Mouse (Mus musculus) limb, embryonic 13.5 days (tissue): ENCODE measurements around the gene Clcn3. TPM values are rescaled to one million over a fixed set of nuclear protein-coding genes. Genes with fewer than 3 reads are reported as not detected.
A peak's percentile ranks its signal among the peaks of the same experiment; 100 is the strongest.

ENCODE experiments used
- ATAC-seq: fragments of 200-750 bp; cut with Nextera tagmentation; 2 replicates; pipeline ENCODE4 v1.8.0; 2017; ENCODE audit warnings: low read depth, moderate number of reproducible peaks, moderate TSS enrichment; ENCODE audit not compliant: low FRiP score
- H3K27ac ChIP-seq: fragments of 300-500 bp; sonication (generic); 2 replicates; pipeline ENCODE4 v1.5.1; 2015; ENCODE audit warnings: inconsistent platforms, mild to moderate bottlenecking, moderate library complexity
- H3K27me3 ChIP-seq: fragments of 300-500 bp; sonication (generic); 2 replicates; pipeline ENCODE4 v1.6.1; 2015; ENCODE audit warnings: mild to moderate bottlenecking, inconsistent platforms
- H3K36me3 ChIP-seq: fragments of 300-500 bp; sonication (generic); 2 replicates; pipeline ENCODE4 v1.6.1; 2015; ENCODE audit warnings: inconsistent platforms, mild to moderate bottlenecking, moderate library complexity
- H3K4me1 ChIP-seq: fragments of 300-500 bp; sonication (generic); 2 replicates; pipeline ENCODE4 v1.6.1; 2015; ENCODE audit warnings: inconsistent platforms
- H3K4me2 ChIP-seq: fragments of 300-500 bp; sonication (generic); replicated peaks from 2 replicates; pipeline ENCODE4 v1.6.1; 2015; ENCODE audit warnings: inconsistent platforms, mild to moderate bottlenecking, moderate library complexity
- H3K4me3 ChIP-seq: fragments of 300-500 bp; sonication (generic); 2 replicates; pipeline ENCODE4 v1.5.1; 2015; ENCODE audit warnings: moderate library complexity, mild to moderate bottlenecking, inconsistent platforms
- H3K9ac ChIP-seq: fragments of 300-500 bp; sonication (generic); 2 replicates; pipeline ENCODE4 v1.6.1; 2015; ENCODE audit warnings: mild to moderate bottlenecking, inconsistent platforms
- H3K9me3 ChIP-seq: fragments of 300-500 bp; sonication (generic); 2 replicates; pipeline ENCODE4 v1.6.1; 2016; ENCODE audit warnings: inconsistent platforms
- WGBS: fragments of 180-500 bp; shearing (Covaris S2); methylation state at CpG from one replicate; pipeline ENCODE4 v1.1.7; 2015; 5-methylcytosine and 5-hydroxymethylcytosine counted together
- polyA plus RNA-seq: library from polyadenylated mRNA; unstranded; fragments of >200 nt; fragmentation: Nextera tagmentation; extraction: Ambion mirVana; gene quantifications from 2 replicates; pipeline ENCODE4 v1.2.1, GENCODE M21; 2015

Gene Clcn3
- polyA plus RNA-seq, 1 experiment from 2014 or later = 12.9 TPM

- H3K4me2 ChIP-seq = peak within 1 kb of the TSS; percentile 82
- H3K4me1 ChIP-seq = peaks cover 21% of the 10 kb centered on the region
- no peaks in the 10 kb centered on the region for H3K9me3 ChIP-seq
- H3K4me3 ChIP-seq = peak within 1 kb of the TSS; percentile 82
- no peaks in the 10 kb centered on the region for H3K27me3 ChIP-seq
- peaks cover 15% of the 10 kb centered on the region for H3K36me3 ChIP-seq
- ATAC-seq = peak; percentile 98
- H3K9ac ChIP-seq = peak within 1 kb of the TSS; percentile 86
- WGBS = 5% methylated on average over 43 of the region's 43 CpGs
- no peak within 1 kb of the TSS for H3K27ac ChIP-seq
These were observed 93.1 kb downstream of the Clcn3 start, which contains the start of gene Hpf1 for GRCm38 (mm10) chr8:60889843-60890519. Gene Hpf1 (plus strand): TSS chr8:60890418.

DNA sequence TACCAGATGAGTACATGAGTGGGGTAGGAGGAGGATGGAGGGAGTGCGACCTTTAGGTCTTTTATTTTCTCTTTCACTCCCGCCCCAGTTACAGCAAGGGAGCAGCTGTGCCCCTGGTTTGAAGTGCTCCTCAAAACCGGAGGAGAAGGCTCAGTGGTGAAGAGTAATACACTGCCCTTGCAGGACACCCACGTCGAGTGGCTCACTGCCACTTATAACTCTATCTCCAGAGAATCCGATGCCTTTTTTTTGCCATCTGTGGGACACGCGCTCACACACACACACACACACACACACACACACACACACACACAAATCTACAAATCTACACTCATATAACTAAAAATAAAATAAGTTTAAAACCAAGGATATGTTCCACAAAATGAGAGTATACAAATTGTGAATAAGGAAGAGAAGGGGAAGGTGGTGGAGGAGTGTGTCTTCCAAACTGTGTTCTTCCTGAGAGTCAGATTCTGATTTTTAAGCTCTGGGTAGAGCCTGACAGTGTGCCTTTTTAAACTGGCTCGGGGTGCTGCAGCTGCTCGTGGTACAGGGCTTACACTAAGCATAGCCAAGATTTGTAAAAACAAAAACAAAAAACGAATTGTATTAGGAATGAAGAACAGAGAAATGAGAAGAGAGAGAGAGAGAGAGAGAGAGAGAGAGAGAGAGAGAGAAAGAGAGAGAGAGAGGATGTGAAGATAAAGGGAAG lies 93.8 kb downstream of the Clcn3 start:
- Histone ChIP-seq H3K27ac (no peak overlapping the region), H3K4me1 (peaks cover 21% of the 10 kb centered on the region), H3K36me3 (peaks cover 11% of the 10 kb centered on the region), H3K4me2 (peak overlapping the region; percentile 82; the same call in 1 of the 2 replicates), H3K9ac (no peak overlapping the region), H3K27me3 (no peaks in the 10 kb centered on the region), H3K9me3 (no peaks in the 10 kb centered on the region), H3K4me3 (no peak overlapping the region)
- no peak for ATAC-seq
- WGBS = 87% methylated on average over 11 of the region's 11 CpGs

DNA sequence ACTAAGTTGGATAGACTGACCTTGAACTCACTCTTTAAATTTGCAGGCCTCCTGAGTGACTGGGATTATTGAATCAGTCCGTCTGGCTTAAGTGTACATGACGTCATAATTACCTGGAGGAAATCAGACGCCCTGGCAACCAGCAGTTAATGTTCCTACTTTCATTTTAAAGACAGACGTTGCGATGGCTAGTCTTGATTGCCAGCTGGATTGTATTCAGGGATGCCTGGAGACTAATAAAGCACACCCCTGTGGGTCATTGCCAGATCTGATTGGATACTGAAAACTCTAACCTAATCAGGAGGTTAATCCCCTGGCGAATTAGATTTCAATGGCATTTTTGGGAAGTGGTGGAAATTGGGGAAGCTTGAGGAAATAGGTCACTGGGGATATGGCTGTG lies 96.4 kb downstream of the Clcn3 start:
- H3K9ac ChIP-seq = no peak overlapping the region
- no peak overlapping the region for H3K4me2 ChIP-seq
- H3K36me3 ChIP-seq = no peaks in the 10 kb centered on the region
- no peaks in the 10 kb centered on the region for H3K27me3 ChIP-seq
- no peaks in the 10 kb centered on the region for H3K9me3 ChIP-seq
- no peak for ATAC-seq
- no peak overlapping the region for H3K4me3 ChIP-seq
- peaks cover 11% of the 10 kb centered on the region for H3K4me1 ChIP-seq
- H3K27ac ChIP-seq = no peak overlapping the region
- 13% methylated on average over 6 of the region's 6 CpGs for WGBS

DNA sequence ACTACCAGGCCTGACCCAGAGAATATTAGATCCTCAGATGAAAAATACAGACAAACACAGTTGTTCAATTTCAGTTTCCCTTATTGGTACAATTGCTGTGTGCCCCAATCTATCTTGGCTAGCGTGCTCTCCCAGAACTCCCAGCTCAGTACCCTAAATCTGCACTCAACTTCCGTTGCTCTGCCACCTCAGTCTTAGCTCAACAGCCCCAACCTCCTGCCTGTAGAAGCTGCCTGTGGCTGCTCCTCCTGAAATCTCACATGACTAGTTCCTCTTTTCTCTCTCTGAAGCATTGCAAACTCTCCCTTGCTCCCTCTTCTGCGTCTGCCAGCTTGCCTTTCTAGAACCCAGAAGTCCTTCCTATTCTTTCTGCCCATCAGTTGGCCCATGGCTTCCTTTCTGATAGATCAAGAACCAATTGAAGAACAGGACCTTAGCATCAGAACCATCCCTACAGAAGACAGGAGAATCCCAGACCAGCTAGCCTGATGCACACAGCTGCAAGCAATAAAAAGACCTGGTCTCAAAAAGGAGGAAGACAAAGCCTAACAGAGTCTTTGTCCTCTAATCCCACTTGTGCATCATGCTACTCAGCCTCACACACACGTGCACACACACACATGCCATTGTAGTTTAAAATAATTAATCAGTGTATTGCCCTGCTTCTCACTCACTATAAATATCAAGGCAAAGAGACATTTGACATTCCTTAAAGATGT lies 99.5 kb downstream of the Clcn3 start:
- Histone ChIP-seq H3K36me3 (no peaks in the 10 kb centered on the region), H3K9me3 (no peaks in the 10 kb centered on the region), H3K27ac (no peak overlapping the region), H3K4me2 (no peak overlapping the region), H3K4me3 (no peak overlapping the region), H3K4me1 (no peaks in the 10 kb centered on the region), H3K27me3 (no peaks in the 10 kb centered on the region), H3K9ac (no peak overlapping the region)
- ATAC-seq = no peak
- 79% methylated on average over 4 of the region's 4 CpGs for WGBS

GRCm38 (mm10) chr8:60878617-60879016 lies 104.5 kb downstream of the Clcn3 start:
- Histone ChIP-seq H3K4me3 (no peak overlapping the region), H3K27ac (no peak overlapping the region), H3K4me1 (no peaks in the 10 kb centered on the region), H3K36me3 (no peaks in the 10 kb centered on the region), H3K27me3 (no peaks in the 10 kb centered on the region), H3K4me2 (no peak overlapping the region), H3K9me3 (no peaks in the 10 kb centered on the region), H3K9ac (no peak overlapping the region)
- no peak for ATAC-seq
- 72% methylated on average over 2 of the region's 2 CpGs for WGBS

DNA sequence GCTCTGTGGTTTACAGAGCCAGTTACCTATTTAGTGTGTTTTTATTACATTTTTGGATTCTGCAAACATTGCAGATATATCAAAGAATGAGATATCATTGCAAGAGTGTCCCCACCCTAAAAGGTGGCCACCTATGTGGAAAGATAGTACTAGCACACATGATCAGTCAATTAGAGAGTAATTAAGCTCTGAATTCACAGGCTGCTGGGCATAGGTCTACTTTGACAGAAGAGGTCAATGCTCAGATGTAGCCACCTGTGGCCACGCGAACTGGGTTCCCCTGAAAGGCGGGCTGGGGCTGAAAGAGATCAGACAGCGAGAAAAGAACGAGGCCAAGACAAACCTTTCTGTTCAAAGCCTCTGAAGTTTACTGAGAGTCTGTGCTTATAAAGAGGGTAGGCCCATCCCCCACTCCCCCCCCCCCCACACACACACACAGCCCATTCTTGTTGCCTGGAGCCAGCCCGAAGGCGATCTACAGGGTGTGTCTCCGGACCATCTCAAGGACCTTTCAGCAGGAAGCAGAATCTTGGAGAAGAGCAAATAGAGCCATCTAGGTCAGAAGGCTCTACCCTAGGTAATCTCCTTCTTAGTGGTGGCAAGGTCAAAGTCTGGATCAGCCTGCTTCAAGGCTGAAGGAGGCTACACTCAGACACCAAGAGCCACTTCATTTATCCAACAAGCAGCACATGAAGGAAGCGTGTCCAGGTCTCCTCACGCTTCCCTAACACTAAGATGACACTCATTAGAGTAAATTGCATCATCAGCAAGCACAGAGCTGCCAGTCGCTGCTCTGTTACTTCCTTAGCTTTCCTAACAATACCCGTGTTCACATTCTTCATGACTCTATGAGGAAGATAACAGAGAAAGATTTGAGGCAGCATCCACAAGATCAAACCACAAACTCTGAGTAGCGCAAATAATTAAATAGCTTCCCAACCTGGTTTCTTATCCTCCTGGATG lies 112.6 kb downstream of the Clcn3 start:
- H3K9ac ChIP-seq = no peak overlapping the region
- no peak for ATAC-seq
- H3K9me3 ChIP-seq = no peaks in the 10 kb centered on the region

GRCm38 (mm10) chr8:60869761-60870160 lies 113.3 kb downstream of the Clcn3 start:
- no peak overlapping the region for H3K4me2 ChIP-seq
- no peak for ATAC-seq
- WGBS = 91% methylated on average over 2 of the region's 2 CpGs
- H3K9me3 ChIP-seq = no peaks in the 10 kb centered on the region
- H3K9ac ChIP-seq = no peak overlapping the region
- H3K4me1 ChIP-seq = no peaks in the 10 kb centered on the region
- H3K36me3 ChIP-seq = no peaks in the 10 kb centered on the region
- no peaks in the 10 kb centered on the region for H3K27me3 ChIP-seq
- H3K4me3 ChIP-seq = no peak overlapping the region
- H3K27ac ChIP-seq = no peak overlapping the region

More for the DNA sequence above, 112.6 kb downstream of the Clcn3 start:
- H3K36me3 ChIP-seq = no peaks in the 10 kb centered on the region
- no peaks in the 10 kb centered on the region for H3K27me3 ChIP-seq
- no peak overlapping the region for H3K27ac ChIP-seq
- WGBS = 87% methylated on average over 13 of the region's 13 CpGs
- no peaks in the 10 kb centered on the region for H3K4me1 ChIP-seq
- H3K4me3 ChIP-seq = no peak overlapping the region
- no peak overlapping the region for H3K4me2 ChIP-seq

DNA sequence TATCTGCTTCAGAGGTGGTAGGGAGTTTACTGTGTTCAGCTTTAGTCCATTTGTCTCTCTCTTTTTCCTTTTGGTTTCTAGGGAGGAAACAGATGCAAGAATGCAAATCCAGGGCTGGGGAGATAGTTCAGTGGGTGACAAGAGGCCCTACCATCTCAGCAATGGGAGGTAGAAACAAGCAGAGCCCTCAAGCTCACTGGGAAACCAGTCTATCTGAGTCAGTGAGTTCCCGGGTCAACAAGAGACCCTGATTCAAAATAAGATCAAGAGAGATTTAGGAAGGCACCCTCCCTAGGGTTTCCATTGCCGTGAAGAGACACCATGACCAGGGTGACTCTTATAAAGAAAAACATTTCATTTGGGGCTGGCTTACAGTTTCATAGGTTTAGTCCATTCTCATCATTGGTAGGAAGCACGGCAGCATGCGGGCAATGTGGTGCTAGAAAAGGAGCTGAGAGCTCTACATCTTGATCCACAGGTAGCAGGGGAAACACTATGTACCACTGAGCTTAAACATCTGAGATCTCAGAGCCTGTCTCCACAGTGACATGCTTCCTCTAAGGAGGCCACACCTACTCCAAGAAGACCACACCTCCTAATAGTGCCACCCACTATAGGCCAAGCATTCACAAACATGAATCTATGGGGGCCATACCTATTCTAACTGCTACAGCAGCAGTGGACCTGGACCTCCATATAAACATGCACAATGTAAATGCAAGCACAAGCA lies 114.7 kb downstream of the Clcn3 start:
- Histone ChIP-seq H3K36me3 (no peaks in the 10 kb centered on the region), H3K9ac (no peak overlapping the region), H3K4me2 (no peak overlapping the region), H3K4me1 (no peaks in the 10 kb centered on the region), H3K4me3 (no peak overlapping the region), H3K27me3 (no peaks in the 10 kb centered on the region), H3K27ac (no peak overlapping the region), H3K9me3 (no peaks in the 10 kb centered on the region)
- no peak for ATAC-seq
- 87% methylated on average over 4 of the region's 4 CpGs for WGBS

DNA sequence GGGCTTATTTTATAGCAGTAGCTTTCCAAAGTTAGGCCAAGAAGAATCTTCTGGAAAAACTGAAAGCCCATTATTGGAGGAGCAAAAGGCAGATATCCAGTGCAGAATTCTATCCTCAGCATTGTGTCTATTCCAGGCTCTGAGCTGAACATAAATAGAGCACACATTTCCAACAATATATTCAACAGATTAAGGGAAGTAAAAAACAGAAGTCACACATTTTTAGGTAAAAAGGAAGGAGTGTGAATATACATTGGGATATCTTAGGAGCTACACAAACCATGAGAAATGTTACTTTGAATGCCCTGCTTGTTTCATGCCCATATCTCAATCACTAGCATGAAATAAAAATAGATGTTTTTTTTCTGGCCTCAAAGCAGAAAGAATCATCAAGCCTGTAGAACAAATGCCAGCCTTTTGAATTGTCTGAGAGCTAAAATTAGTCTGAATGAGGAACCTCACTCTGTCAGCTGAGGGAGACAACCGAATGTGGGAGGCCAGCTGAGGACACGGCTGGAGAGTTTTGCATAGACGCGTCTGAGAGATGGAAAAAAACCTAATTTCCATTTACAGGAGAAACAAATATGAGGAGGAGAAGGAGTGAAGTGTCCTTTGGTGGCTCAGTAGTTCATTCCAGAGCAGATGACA lies 115.5 kb downstream of the Clcn3 start:
- no peak overlapping the region for H3K27ac ChIP-seq
- H3K36me3 ChIP-seq = no peaks in the 10 kb centered on the region
- H3K9me3 ChIP-seq = no peaks in the 10 kb centered on the region
- H3K4me2 ChIP-seq = no peak overlapping the region
- H3K9ac ChIP-seq = no peak overlapping the region
- WGBS = 87% methylated on average over 4 of the region's 4 CpGs
- H3K4me3 ChIP-seq = no peak overlapping the region
- no peak for ATAC-seq
- H3K4me1 ChIP-seq = no peaks in the 10 kb centered on the region
- H3K27me3 ChIP-seq = no peaks in the 10 kb centered on the region

GRCm38 (mm10) chr8:60865504-60866114 lies 117.5 kb downstream of the Clcn3 start:
- 31% methylated on average over 3 of the region's 3 CpGs for WGBS
- ATAC-seq = no peak
- no peaks in the 10 kb centered on the region for H3K9me3 ChIP-seq
- no peaks in the 10 kb centered on the region for H3K36me3 ChIP-seq
- H3K4me1 ChIP-seq = no peaks in the 10 kb centered on the region
- H3K27ac ChIP-seq = no peak overlapping the region
- no peak overlapping the region for H3K4me3 ChIP-seq
- no peak overlapping the region for H3K4me2 ChIP-seq
- no peak overlapping the region for H3K9ac ChIP-seq
- H3K27me3 ChIP-seq = no peaks in the 10 kb centered on the region
